Mouse (Mus musculus) stomach, postnatal 0 days (tissue): Measurements from ENCODE around the gene Slc5a5.

Experiments used
- CTCF ChIP-seq: IDR thresholded peaks from 2 replicates; pipeline ENCODE4 v1.5.1; 2016; ENCODE audit warnings: antibody characterized with exemption, low read depth, mild to moderate bottlenecking, moderate library complexity
- EP300 ChIP-seq: optimal IDR thresholded peaks from 2 replicates; pipeline ENCODE3; 2016; ENCODE audit warnings: antibody characterized with exemption

GRCm38 (mm10) chr8:70852595-70853231 lies 39.8 kb downstream of the Slc5a5 start:
- TF ChIP-seq CTCF (no peak), EP300 (no peak)
